In the genomic region with DNA sequence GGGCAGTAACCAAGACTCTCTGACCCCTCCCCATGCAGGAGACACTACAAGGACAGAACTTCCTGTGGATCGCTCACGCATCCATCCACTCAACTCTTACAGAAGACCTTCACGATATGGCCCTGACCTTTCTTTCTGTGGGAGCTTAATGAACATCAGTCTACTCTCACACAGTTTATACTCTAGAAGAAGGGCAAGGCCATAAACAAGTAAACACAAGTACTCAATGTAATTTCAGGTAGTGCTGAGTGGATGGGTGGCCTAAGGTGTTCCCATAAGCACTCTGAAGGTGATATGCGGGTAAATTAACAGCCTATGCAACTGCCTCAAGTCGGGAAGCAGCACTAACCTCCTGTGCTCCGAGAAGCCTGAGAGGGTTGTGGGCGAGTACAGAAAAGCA, we compare ENCODE assay signal across 8 mouse cellular contexts. TPM values are rescaled to one million over a fixed set of nuclear protein-coding genes. Genes with fewer than 3 reads are reported as not detected.
DNase-seq lines count a peak whose midpoint lies in the region; ATAC-seq and TF ChIP-seq lines count a peak whose summit lies in the region.

No protein-coding gene starts in this region.

- no peak for TF ChIP-seq CTCF in lung, postnatal 0 days (IDR thresholded peaks at IDR 0.05)
- TF ChIP-seq CTCF in lung, adult 2 months (IDR thresholded peaks at IDR 0.05; ENCODE audit: insufficient read depth, low read length), result no peak

- H3K4me3 ChIP-seq in lung, postnatal 0 days (ENCODE audit: low read depth, low read length), result 0 out of 2 replicates have a peak overlapping the region, but pooled peaks have one; percentile 78
- H3K4me3 ChIP-seq in lung, adult 2 months (replicated peaks; ENCODE audit: extremely low read depth, low read depth, low read length), result no peak overlapping the region
- H3K4me3 ChIP-seq in limb, embryonic 12.5 days (replicated peaks), result peak overlapping the region; percentile 69
- H3K4me3 ChIP-seq in stomach, embryonic 14.5 days (ENCODE audit: low read depth, low read length), result peak overlapping the region; percentile 84

- H3K4me1 ChIP-seq in lung, postnatal 0 days (ENCODE audit: insufficient read depth, low read depth, low read length), result peaks cover 11% of the 10 kb centered on the region; the same call in 1 of the 2 replicates
- peaks cover 4% of the 10 kb centered on the region for H3K4me1 ChIP-seq in lung, adult 2 months (ENCODE audit: control insufficient read depth, insufficient read depth, low read length)
- peaks cover 9% of the 10 kb centered on the region for H3K4me1 ChIP-seq in limb, embryonic 12.5 days (replicated peaks)
- H3K4me1 ChIP-seq in stomach, embryonic 14.5 days (ENCODE audit: control insufficient read depth, insufficient read depth, low read length), result peaks cover 13% of the 10 kb centered on the region

- H3K27me3 ChIP-seq in lung, postnatal 0 days (replicated peaks; ENCODE audit: insufficient read depth, low read length), result no peaks in the 10 kb centered on the region
- H3K27me3 ChIP-seq in limb, embryonic 12.5 days, result no peaks in the 10 kb centered on the region
- H3K27me3 ChIP-seq in stomach, embryonic 14.5 days (ENCODE audit: control insufficient read depth, insufficient read depth, low read length), result no peaks in the 10 kb centered on the region

- DNase-seq in adrenal gland, adult (ENCODE audit: inconsistent age in 2 of 2, low spot score in 1 of 2), result peak; percentile 14 to 52
- no peak for DNase-seq in adrenal gland, postnatal 25 days
- DNase-seq in lung, postnatal 0 days (ENCODE audit: low spot score), result no peak
- no peak for DNase-seq in lung, adult 2 months
- DNase-seq in right cerebral cortex, postnatal 25 days, result no peak
- no peak for DNase-seq in lung, postnatal 10 days

- H3K36me3 ChIP-seq in lung, postnatal 0 days (ENCODE audit: insufficient read depth, low read length), result peaks cover 9% of the 10 kb centered on the region; the same call in 1 of the 2 replicates
- H3K36me3 ChIP-seq in limb, embryonic 12.5 days, result peaks cover 37% of the 10 kb centered on the region
- H3K36me3 ChIP-seq in stomach, embryonic 14.5 days (ENCODE audit: control insufficient read depth, insufficient read depth, low read length), result peaks cover 15% of the 10 kb centered on the region

- no peak overlapping the region for H3K27ac ChIP-seq in lung, postnatal 0 days (ENCODE audit: low read length)
- H3K27ac ChIP-seq in limb, embryonic 12.5 days, result no peak overlapping the region
- H3K27ac ChIP-seq in stomach, embryonic 14.5 days (ENCODE audit: low read length), result no peak overlapping the region

- H3K9ac ChIP-seq in lung, postnatal 0 days (replicated peaks; ENCODE audit: low read depth), result no peak overlapping the region
- peak overlapping the region; percentile 76 for H3K9ac ChIP-seq in limb, embryonic 12.5 days (replicated peaks)
- peak overlapping the region; percentile 87; the same call in 1 of the 2 replicates for H3K9ac ChIP-seq in stomach, embryonic 14.5 days (replicated peaks; ENCODE audit: low read depth, low read length)

- ATAC-seq in lung, postnatal 0 days, result no peak
- ATAC-seq in limb, embryonic 12.5 days (ENCODE audit: insufficient number of reproducible peaks, insufficient read depth, low FRiP score, low TSS enrichment, low read depth), result no peak
- ATAC-seq in stomach, embryonic 14.5 days (ENCODE audit: insufficient number of reproducible peaks, insufficient read depth, low FRiP score, low read depth), result no peak

- no peak for TF ChIP-seq POLR2A in lung, adult 2 months (IDR thresholded peaks at IDR 0.05; ENCODE audit: borderline replicate concordance, extremely low read depth, low read depth, low read length)

- H3K4me2 ChIP-seq in lung, postnatal 0 days (replicated peaks; ENCODE audit: low read depth, low read length), result peak overlapping the region; percentile 97
- peak overlapping the region; percentile 71 for H3K4me2 ChIP-seq in limb, embryonic 12.5 days
- H3K4me2 ChIP-seq in stomach, embryonic 14.5 days (replicated peaks; ENCODE audit: low read depth, low read length), result peak overlapping the region; percentile 56

- WGBS in lung, postnatal 0 days, result 70% methylated on average over 7 of the region's 7 CpGs
- WGBS in lung, adult 2 months, result 71% methylated on average over 7 of the region's 7 CpGs
- 82% methylated on average over 7 of the region's 7 CpGs for WGBS in limb, embryonic 12.5 days
- 76% methylated on average over 7 of the region's 7 CpGs for WGBS in stomach, embryonic 14.5 days

- no peaks in the 10 kb centered on the region for H3K9me3 ChIP-seq in lung, postnatal 0 days (ENCODE audit: low read length)
- no peaks in the 10 kb centered on the region for H3K9me3 ChIP-seq in limb, embryonic 12.5 days
- no peaks in the 10 kb centered on the region for H3K9me3 ChIP-seq in stomach, embryonic 14.5 days (ENCODE audit: control insufficient read depth, low read depth, low read length)

- TF ChIP-seq EP300 in lung, postnatal 0 days (IDR thresholded peaks at IDR 0.05), result no peak

RNA-seq across cellular contexts. Expression of gene Tgds, which starts 1.1 kb away (rescaled TPM):
- total RNA-seq in adrenal gland, postnatal 25 days (2021), result 22.2 and 26.8 TPM in 2 replicates
- 26.6 and 28.0 TPM in 2 replicates for polyA plus RNA-seq in lung, postnatal 0 days (2015; fragmentation: Nextera tagmentation; extraction: Ambion mirVana)
- polyA plus RNA-seq in lung, adult 2 months (2012; rRNA removed), result 5.2 and 5.8 TPM in 2 replicates
- 36.7 and 36.9 TPM in 2 replicates for polyA plus RNA-seq in limb, embryonic 12.5 days (2016; fragmentation: Nextera tagmentation; extraction: Ambion mirVana)
- polyA plus RNA-seq in stomach, embryonic 14.5 days (2014; fragmentation: Nextera tagmentation; extraction: Ambion mirVana), result 35.2 and 37.3 TPM in 2 replicates

RNA-seq across cellular contexts. Expression of gene Gpr180, which starts 5.5 kb away (rescaled TPM):
- 25.0 and 29.5 TPM in 2 replicates for total RNA-seq in adrenal gland, postnatal 25 days (2021)
- 48.8 and 50.9 TPM in 2 replicates for polyA plus RNA-seq in lung, postnatal 0 days (2015; fragmentation: Nextera tagmentation; extraction: Ambion mirVana)
- polyA plus RNA-seq in lung, adult 2 months (2012; rRNA removed), result 25.1 and 26.1 TPM in 2 replicates
- polyA plus RNA-seq in limb, embryonic 12.5 days (2016; fragmentation: Nextera tagmentation; extraction: Ambion mirVana), result 53.3 and 54.2 TPM in 2 replicates
- 60.2 and 65.6 TPM in 2 replicates for polyA plus RNA-seq in stomach, embryonic 14.5 days (2014; fragmentation: Nextera tagmentation; extraction: Ambion mirVana)

Comparison
In these comparisons a context has a peak if more than half of its experiments do, and no peak if none do; other contexts are left out.
1. DNase-seq: peak in adrenal gland, adult (2 of 2); none in adrenal gland, postnatal 25 days (single experiment), lung, postnatal 0 days (single experiment), lung, adult 2 months (single experiment), right cerebral cortex, postnatal 25 days (single experiment) and lung, postnatal 10 days (single experiment).
2. Peak in every context shown above with its lines, with median percentiles within 50 percentile points of each other: H3K4me2 ChIP-seq.